Mouse (Mus musculus) left cerebral cortex, postnatal 25 days (tissue): ENCODE results near the gene Il23r. TPM values are rescaled to one million over a fixed set of nuclear protein-coding genes. Genes with fewer than 3 reads are reported as not detected.

Source experiments
- DNase-seq, 2 experiments: peaks; one replicate each; pipeline ENCODE4 v3.0.0; 2022; ENCODE audit warnings: low spot score in 2 of 2, mixed read lengths in 1 of 2
- intact Hi-C: fragments of 180-260 bp; cut with DNase I; formaldehyde crosslinking; loops from one replicate; pipeline ENCODE4 v1.15.1; 2025
- total RNA-seq, 2 experiments: library from RNA; stranded (reverse); gene quantifications; 2 replicates each; pipeline ENCODE4 v1.2.3; 2021

The Il23r gene
- total RNA-seq, 2 experiments from 2014 or later = not detected

DNA sequence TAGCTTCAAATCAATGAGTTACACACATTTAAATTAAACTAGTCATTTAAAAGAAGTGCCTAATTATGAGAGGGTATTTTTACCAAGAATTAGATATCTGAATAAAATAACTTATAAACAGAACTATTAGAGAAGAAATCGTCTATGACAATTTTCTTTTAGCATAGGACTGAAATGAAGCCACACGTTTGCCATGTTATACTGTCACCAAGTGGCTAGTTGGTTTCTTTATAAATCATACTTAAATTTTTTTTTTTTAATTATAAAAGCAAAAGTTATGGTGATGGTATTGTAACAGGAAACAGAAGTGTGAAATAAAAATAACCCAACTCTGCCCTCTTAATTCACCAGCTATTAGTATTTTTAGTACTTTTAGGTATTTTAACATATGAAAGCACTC lies 55.4 kb downstream of the Il23r start:
- no peak for DNase-seq
- intact Hi-C loops = loop anchor here (5.0 to 10.0 kb wide), 3 partner anchors 239 to 471 kb away; no protein-coding TSS in a partner anchor

DNA sequence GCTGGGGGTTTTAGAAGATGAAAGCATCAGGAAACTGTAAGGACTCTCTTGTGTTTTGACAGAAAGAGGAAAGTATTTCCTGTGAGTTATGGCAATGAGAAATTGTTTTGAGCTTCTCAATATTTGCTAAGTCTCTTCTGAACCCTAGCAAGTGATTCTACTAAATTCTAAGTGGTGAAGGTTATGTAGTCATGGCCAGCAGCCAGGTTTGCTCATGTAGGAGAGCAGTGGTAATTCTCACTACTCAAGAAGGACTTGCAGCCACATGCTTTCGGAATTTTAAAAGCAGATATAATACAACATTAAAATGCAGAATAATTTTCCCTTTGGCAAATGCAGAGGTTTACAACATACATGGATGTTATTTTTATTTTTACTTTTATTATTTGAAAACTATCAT lies 55.9 kb downstream of the Il23r start:
- intact Hi-C loops = loop anchor here (5.0 to 10.0 kb wide), 3 partner anchors 238 to 471 kb away; no protein-coding TSS in a partner anchor
- no peak for DNase-seq

DNA sequence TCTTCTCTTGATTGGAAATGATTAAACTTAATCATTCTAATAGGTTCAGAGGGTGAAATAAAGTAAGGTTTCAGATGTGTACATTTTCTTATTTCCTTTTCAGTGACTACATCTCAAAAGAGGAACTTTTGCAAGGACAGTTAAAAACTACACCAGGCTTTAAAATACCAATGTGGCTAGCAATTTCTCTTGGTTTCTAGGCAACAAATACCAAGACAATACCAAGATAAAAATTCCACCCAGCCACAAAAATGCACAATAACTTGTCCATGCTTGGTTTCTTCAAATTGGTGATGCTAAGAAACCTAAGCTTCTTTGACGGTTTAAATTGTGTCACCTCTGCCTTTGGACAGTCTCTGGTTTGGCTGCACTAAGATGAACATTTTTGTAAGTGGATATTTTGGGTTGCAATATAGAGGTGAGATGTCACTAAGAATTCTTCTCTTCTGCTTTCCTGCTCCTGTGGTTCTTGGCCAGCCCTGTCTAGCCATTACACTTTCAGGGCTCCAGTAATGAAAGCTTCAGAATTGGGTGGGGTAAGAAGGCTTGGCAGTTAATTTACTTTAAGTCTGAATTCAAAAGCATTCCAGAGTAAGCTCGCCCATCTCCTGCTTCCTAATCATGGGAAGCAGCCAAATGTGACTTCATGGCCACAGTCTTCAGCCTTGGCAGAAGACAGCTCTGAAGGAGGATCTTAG lies 56.8 kb downstream of the Il23r start:
- intact Hi-C loops = loop anchor here (5.0 to 10.0 kb wide), 3 partner anchors 238 to 470 kb away; no protein-coding TSS in a partner anchor
- no peak for DNase-seq

DNA sequence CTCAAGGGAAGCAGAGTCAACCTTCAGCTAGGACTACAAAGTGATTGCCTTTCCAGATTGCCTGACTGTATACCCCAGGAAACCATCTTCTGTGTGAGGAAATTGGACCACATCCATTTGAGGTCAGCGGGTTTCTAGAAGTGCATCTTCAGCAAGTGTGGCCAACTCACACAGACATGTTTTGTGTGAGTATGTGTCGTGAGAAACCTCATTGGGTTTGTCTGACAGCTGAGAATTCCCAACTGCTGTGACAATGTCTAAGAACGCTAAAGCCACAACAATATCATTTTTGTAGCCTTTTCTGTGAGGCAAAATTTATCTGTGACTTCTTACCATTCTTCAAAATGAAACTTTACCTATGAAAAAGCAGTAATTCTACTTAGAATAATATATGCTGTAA lies 59.8 kb downstream of the Il23r start:
- intact Hi-C loops = loop anchor here (10.0 kb wide), 1 partner anchor 467 kb away; no protein-coding TSS in a partner anchor
- DNase-seq = no peak

DNA sequence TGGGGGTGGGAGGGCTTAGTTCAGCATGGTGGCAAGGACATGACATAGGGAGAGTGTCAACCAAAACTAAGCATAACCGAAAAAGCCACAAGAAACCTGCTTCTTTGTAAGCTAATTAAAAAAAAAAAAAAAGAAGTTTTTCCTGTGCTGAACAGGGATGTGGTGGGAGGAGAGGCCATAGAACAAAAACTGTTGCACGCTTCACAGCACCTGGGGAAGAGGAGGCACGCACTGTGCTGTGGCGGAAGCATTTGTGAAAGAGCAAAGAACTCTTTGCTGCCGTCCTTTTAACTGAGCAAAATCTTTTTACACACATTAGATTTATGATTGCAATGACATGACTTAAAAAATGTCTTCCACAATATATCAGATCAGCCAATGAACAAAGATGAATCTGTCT lies 69.9 kb downstream of the Il23r start:
- intact Hi-C loops = no loop called here
- no peak for DNase-seq

DNA sequence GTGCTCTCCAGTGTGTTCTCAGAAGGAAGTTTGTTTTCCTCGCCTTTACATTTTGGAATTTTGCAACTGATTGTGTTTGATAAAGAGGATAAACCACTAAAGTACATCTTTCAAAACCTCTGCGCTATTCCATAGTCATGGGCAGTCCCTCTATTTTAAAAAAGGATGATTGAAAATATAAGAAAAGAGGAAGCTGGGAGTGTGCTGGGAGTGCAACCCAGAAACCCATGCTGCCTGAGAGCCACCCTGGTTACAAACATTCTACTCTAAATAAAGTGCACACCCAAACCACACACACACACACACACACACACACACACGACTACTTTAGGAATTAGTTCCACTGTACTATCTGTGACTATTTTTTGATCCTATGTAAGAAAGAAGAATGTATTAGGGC lies 75.1 kb downstream of the Il23r start:
- intact Hi-C loops = no loop called here
- no peak for DNase-seq

DNA sequence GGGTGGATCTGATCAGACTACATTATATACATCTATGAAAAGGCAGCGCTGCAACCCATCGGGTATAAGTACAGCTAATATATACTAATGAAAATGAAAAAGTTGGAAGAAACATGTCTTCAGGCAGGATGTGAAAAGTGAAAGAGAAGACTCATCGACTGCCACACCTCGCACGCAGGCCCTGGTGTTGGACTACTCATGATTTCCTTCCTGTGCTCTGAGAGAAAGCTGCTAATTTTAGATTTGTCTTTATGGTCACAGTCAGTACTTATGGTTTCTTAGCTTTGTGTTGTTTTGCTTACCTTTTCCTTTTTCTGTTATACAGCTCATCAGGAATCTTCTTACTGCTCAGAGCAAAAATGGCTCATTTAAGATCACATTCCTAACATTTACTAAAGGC lies 76.4 kb downstream of the Il23r start:
- no peak for DNase-seq
- intact Hi-C loops = no loop called here

DNA sequence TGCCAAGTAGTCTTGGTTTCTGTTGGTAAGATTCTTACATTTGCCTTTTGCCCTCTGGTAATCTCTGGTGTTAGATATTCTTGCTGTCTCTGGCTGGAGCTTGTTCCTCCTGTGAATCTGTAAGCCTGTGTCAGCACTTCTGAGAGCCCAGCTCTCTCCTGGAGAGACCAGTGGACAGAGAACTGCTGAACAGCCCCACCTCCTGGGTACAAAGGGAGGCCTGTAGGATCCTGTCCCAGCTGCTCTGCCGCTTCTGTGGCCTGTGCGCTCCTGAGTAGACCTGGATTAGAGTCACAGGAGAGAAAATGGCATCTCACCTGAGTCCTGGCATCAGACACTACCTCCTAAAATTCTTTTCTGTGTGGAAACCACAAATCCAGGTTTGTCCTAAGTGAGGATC lies 78.3 kb downstream of the Il23r start:
- DNase-seq = no peak

DNA sequence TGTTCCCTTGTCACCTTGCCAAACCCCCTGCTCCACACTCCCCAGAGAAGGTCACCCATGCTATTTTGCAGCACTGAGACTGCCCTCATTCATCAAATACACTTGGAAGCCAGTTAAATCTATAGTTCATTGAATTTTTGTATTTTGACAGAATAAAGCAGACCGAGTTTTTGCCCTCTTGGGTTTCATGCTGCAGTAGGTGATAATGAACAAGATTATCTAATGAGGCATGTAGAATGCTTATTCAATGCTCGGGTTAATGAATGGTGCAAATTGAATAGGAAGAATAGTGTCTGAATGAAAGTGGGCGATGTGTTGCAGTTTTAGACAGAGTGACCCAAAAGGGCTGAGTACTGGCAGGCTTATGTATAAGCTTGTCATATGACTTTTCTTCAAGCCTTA lies 86.4 kb downstream of the Il23r start:
- DNase-seq = no peak
- intact Hi-C loops = no loop called here

More for the DNA sequence above, 78.3 kb downstream of the Il23r start:
- intact Hi-C loops = no loop called here

DNA sequence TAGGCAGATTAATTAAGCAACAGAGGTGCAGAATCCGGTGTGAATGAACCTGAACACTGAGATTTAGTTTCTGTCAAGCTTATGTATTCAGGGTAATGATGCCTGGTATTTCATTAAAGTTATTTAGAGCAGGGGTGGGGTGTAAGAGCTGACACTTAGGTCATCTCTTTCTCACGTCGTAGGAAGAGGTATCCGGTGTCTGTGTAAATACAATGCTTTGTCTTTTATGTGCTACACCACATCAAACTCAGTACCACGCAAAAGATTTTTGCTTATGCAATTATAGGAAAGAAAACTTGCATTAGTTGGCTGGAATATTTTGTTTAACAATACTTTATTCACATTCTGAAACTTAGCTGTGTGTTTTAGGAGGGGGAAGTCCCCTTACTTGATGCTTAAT lies 92.1 kb downstream of the Il23r start:
- intact Hi-C loops = no loop called here
- no peak for DNase-seq

DNA sequence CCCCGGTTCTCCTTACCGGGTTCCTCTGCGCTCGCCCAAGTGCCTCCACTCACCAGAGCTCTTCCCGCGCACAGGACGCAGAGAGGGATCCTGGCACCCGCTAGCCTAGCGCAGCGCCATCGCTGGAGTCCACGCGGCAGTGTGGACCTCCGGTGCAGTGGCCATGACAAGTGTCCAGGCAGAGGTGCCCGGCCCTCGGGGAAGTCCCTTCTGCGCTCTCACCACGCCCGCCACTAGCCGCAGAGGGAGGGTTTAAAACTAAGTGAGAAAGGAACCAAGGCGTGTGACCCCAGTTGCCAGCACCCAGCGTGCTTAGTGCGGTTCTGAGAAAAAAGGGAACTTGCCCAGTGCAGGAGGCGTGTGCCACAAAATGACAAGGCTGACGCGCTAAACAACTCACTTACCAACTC lies 115.7 kb downstream of the Il23r start, which contains the start of gene Il12rb2:
Il12rb2 (minus strand) TSS at position 207 of the 410 bp plus-strand sequence.
- peak in 1 of 2 experiments; percentile 5 for DNase-seq
- intact Hi-C loops = no loop called here

Other genes starting within 250 kb of the Il23r start
- under 1 TPM; 0.11 to 0.18 TPM for gene Il12rb2, start 115.7 kb downstream of the Il23r start, total RNA-seq
- gene Tacstd2, start 43.9 kb upstream of the Il23r start, total RNA-seq = under 1 TPM in 1 of 2 experiments, not detected in 1; 0.18 TPM